Mouse (Mus musculus) limb, embryonic 14.5 days (tissue): ENCODE measurements at regions not wholly inside any gene's neighbourhood (a gene's known extent, or its start where the extent isn't known, plus 50 kb on each side); places are given as distances from the start of the nearest gene placed in this dataset.

Experiments used
- ATAC-seq: fragments of 200-750 bp; cut with Nextera tagmentation; 2 replicates; pipeline ENCODE4 v1.8.0; 2017; ENCODE audit warnings: low read depth, moderate number of reproducible peaks, moderate TSS enrichment; ENCODE audit not compliant: low FRiP score
- DNase-seq: peaks from one replicate; pipeline ENCODE4 v3.0.0-alpha.2; 2015; ENCODE audit warnings: low spot score
- H3K27ac ChIP-seq: fragments of 300-500 bp; sonication (generic); replicated peaks from 2 replicates; pipeline ENCODE4 v1.5.1; 2014; ENCODE audit warnings: low read depth, mild to moderate bottlenecking, low read length, moderate library complexity, mixed read lengths
- H3K27me3 ChIP-seq: fragments of 300-500 bp; sonication (generic); 2 replicates; pipeline ENCODE4 v1.6.1; 2014; ENCODE audit warnings: low read length, mixed read lengths; ENCODE audit not compliant: control insufficient read depth, insufficient read depth
- H3K36me3 ChIP-seq: fragments of 300-500 bp; sonication (generic); 2 replicates; pipeline ENCODE4 v1.6.1; 2014; ENCODE audit warnings: mild to moderate bottlenecking, low read length, moderate library complexity, mixed read lengths; ENCODE audit not compliant: control insufficient read depth, insufficient read depth
- H3K4me1 ChIP-seq: fragments of 300-500 bp; sonication (generic); 2 replicates; pipeline ENCODE4 v1.6.1; 2014; ENCODE audit warnings: antibody characterized with exemption, low read length, mixed read lengths; ENCODE audit not compliant: control insufficient read depth, insufficient read depth
- H3K4me2 ChIP-seq: fragments of 300-500 bp; sonication (generic); replicated peaks from 2 replicates; pipeline ENCODE4 v1.6.1; 2014; ENCODE audit warnings: low read depth, mild to moderate bottlenecking, low read length, moderate library complexity; ENCODE audit not compliant: severe bottlenecking
- H3K4me3 ChIP-seq: fragments of 300-500 bp; sonication (generic); replicated peaks from 2 replicates; pipeline ENCODE4 v1.5.1; 2014; ENCODE audit warnings: low read length
- H3K9ac ChIP-seq: fragments of 300-500 bp; sonication (generic); 2 replicates; pipeline ENCODE4 v1.6.1; 2014; ENCODE audit warnings: mild to moderate bottlenecking, low read depth, low read length, moderate library complexity; ENCODE audit not compliant: severe bottlenecking
- H3K9me3 ChIP-seq: fragments of 300-500 bp; sonication (generic); 2 replicates; pipeline ENCODE4 v1.6.1; 2016; ENCODE audit warnings: low read length; ENCODE audit not compliant: control insufficient read depth
- POLR2A ChIP-seq: fragments of 200-500 bp; IDR thresholded peaks from 2 replicates; pipeline ENCODE4 v1.8.0; 2012; ENCODE audit warnings: inconsistent platforms, mild to moderate bottlenecking, moderate library complexity, borderline replicate concordance; ENCODE audit not compliant: insufficient read depth, insufficient read length; ENCODE audit errors: extremely low read depth
- WGBS: fragments of 180-500 bp; shearing (Covaris S2); extraction: QIAGEN DNeasy Blood & Tissue Kit; methylation state at CpG from one replicate; pipeline ENCODE4 v1.1.7; 2014; 5-methylcytosine and 5-hydroxymethylcytosine counted together

DNA sequence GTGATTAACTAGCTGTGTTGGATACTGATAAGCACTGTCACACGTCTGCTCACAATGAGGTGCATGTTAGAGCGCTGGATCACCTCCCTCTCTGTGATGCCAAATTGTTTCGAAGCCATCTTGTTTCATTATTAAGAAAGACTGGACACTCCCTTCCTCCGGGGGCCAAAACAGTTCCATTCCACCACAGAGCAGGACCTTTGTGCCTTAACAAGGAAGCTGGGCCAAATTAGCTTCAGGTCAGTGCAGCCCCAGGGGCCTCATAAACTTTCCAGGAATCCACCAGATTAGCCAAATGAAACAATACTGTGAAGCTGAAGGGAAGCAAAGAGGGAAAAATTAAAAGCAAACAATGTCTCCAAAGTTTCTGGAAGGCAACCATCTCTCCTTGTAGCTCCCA lies 241.9 kb downstream of the Dkk2 start:
- Histone ChIP-seq H3K36me3 (no peaks in the 10 kb centered on the region), H3K4me1 (peaks cover 4% of the 10 kb centered on the region; the same call in 1 of the 2 replicates)
- DNase-seq: no peak

DNA sequence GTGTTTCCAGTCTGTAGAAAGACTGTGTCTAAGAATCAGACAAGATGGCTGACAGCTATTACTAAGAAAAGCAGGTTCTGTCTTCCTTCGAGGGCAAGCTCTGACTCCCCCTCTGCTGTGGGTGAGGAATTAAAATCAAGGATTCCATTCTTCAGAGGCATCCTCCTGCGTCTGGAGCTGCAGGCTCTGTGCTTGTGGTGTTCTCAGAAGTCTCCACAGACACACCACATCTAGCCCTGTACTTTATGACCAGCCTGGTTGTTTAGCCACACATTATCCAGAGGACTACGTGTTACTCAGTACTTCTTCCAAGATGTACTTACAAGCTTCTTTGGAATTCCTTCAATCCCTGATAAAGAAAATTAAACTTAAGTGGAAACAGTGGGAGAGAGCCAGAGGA lies 258.5 kb downstream of the Dkk2 start:
- no peak for TF ChIP-seq POLR2A
- H3K27ac ChIP-seq: peak overlapping the region; percentile 14; the same call in 1 of the 2 replicates
- H3K4me1 ChIP-seq: peaks cover 14% of the 10 kb centered on the region; the same call in 1 of the 2 replicates
- no peaks in the 10 kb centered on the region for H3K27me3 ChIP-seq
- H3K9ac ChIP-seq: no peak overlapping the region
- H3K36me3 ChIP-seq: no peaks in the 10 kb centered on the region
- WGBS: 19% methylated on average over 3 of the region's 3 CpGs
- no peak overlapping the region for H3K4me2 ChIP-seq
- DNase-seq (no peak), ATAC-seq (peak; percentile 70)
- H3K4me3 ChIP-seq: no peak overlapping the region
- no peaks in the 10 kb centered on the region for H3K9me3 ChIP-seq

More for the DNA sequence above, 241.9 kb downstream of the Dkk2 start:
- Histone ChIP-seq H3K27me3 (no peaks in the 10 kb centered on the region), H3K4me3 (no peak overlapping the region), H3K9ac (no peak overlapping the region), H3K27ac (no peak overlapping the region), H3K4me2 (no peak overlapping the region), H3K9me3 (no peaks in the 10 kb centered on the region)
- ATAC-seq: no peak
- no peak for TF ChIP-seq POLR2A
- WGBS: 46% methylated on average over 4 of the region's 4 CpGs

DNA sequence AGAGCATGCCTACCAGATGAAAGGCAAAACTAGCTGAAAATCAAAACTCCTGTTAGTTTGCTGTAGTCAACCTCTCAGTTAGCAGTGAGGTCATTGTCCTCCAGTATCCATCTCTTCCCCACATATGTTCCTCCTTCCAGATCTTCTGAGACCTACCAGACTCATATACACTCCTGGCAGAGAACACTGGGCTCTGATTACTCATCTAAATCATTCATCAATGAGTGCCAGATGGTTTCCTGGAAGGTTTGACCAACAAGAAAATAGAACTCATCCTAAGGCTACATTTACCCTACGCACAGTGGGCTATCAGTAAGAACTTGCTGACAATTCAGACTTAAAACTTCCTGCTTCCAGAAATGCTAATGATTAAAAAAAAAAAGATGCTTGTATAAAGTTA lies 260.8 kb downstream of the Dkk2 start:
- Histone ChIP-seq H3K9me3 (no peaks in the 10 kb centered on the region), H3K36me3 (no peaks in the 10 kb centered on the region), H3K4me1 (peaks cover 10% of the 10 kb centered on the region; the same call in 1 of the 2 replicates), H3K4me2 (no peak overlapping the region), H3K4me3 (no peak overlapping the region), H3K27ac (no peak overlapping the region), H3K27me3 (no peaks in the 10 kb centered on the region), H3K9ac (no peak overlapping the region)
- TF ChIP-seq POLR2A: no peak
- WGBS: 83% methylated on average over 1 of the region's 1 CpGs
- ATAC-seq (no peak), DNase-seq (peak; percentile 46)

DNA sequence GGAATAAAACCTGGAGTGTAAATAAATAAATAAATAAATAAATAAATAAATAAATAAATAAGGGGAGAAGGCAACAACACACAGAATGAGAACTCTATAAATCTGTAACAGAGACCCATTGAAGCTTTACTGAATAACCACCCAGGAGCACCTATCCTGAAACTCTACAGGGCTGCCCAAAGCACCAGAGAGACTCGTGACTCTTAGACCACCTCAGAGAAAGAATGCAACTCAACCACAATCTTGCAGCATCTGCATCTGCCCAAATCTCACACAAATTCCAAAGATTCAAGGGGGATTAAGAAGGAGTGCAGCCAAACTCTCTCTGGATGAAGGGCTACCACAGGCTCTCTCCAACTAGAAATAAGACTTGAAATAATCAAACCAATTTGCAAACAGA lies 264.5 kb downstream of the Dkk2 start:
- Histone ChIP-seq H3K27ac (no peak overlapping the region), H3K4me3 (no peak overlapping the region), H3K27me3 (no peaks in the 10 kb centered on the region), H3K9ac (no peak overlapping the region), H3K36me3 (no peaks in the 10 kb centered on the region), H3K4me2 (no peak overlapping the region), H3K9me3 (no peaks in the 10 kb centered on the region), H3K4me1 (no peaks in the 10 kb centered on the region)
- WGBS: 50% methylated on average over 1 of the region's 1 CpGs
- TF ChIP-seq POLR2A: no peak
- no peak for ATAC-seq
- DNase-seq: no peak

DNA sequence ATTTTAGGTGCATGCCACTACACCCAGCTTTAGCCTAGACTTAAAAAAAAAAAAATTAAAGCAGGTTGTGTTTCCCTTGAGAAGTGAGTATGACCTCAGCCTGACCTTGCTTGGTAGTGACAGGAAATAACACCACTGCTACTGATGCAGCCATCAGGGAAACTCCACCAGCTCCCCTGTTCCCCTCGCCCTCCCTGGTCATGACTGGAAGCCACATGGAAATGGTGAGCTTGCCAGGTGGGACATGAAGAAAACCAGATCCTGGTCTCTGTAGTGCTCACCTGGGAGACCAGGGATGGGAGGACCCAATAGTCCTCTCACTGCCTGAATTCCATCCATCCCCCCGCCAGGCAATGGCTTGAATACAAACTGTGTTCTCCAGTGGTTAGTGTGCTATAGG lies 268.1 kb downstream of the Dkk2 start:
- TF ChIP-seq POLR2A: no peak
- DNase-seq (no peak), ATAC-seq (no peak)
- H3K27ac ChIP-seq: no peak overlapping the region
- H3K9ac ChIP-seq: no peak overlapping the region
- H3K4me3 ChIP-seq: no peak overlapping the region
- H3K36me3 ChIP-seq: no peaks in the 10 kb centered on the region
- H3K9me3 ChIP-seq: no peaks in the 10 kb centered on the region
- H3K4me2 ChIP-seq: no peak overlapping the region
- H3K4me1 ChIP-seq: no peaks in the 10 kb centered on the region
- WGBS: 62% methylated on average over 2 of the region's 2 CpGs
- H3K27me3 ChIP-seq: no peaks in the 10 kb centered on the region

DNA sequence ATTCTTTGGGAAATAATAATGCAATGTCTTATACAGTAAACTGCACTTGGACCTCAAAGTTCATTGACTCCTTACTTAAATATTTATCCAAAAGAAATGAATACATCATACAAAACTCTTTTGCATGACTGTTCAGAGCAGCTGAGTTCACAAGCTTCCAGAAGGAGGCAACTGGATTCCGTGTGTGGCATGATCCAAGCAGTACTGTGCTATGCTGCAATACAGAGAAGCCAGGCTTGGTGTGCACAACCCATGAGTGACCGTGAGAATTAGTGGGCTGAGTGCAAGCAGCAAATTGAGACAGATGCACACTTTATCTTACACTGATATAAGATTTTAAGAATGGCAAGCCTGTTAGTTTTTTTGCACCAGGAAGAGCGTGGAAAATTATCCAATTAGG lies 270.0 kb upstream of the Gimd1 start:
- Histone ChIP-seq H3K4me1 (no peaks in the 10 kb centered on the region), H3K27me3 (no peaks in the 10 kb centered on the region), H3K4me3 (no peak overlapping the region), H3K4me2 (no peak overlapping the region), H3K9me3 (no peaks in the 10 kb centered on the region), H3K9ac (no peak overlapping the region), H3K36me3 (no peaks in the 10 kb centered on the region), H3K27ac (no peak overlapping the region)
- TF ChIP-seq POLR2A: no peak
- ATAC-seq (no peak), DNase-seq (no peak)
- 79% methylated on average over 3 of the region's 3 CpGs for WGBS
